Mouse (Mus musculus): ENCODE measurements around the gene H6pd. TPM values are rescaled to one million over a fixed set of nuclear protein-coding genes. Genes with fewer than 3 reads are reported as not detected.

H6pd gene
- 17.7 and 22.0 TPM in 2 replicates for polyA plus RNA-seq (2012; rRNA removed)

- Histone ChIP-seq H3K4me3 (ENCODE audit: low read depth, low read length) (peak within 1 kb of the TSS; percentile 77), H3K27ac (ENCODE audit: insufficient read depth, low read depth, low read length) (peak within 1 kb of the TSS; percentile 91), H3K36me3 (ENCODE audit: control insufficient read depth, insufficient read depth, low read length) (no peaks in the 10 kb centered on the region), H3K4me1 (ENCODE audit: control insufficient read depth, insufficient read depth, insufficient read length, low read length) (peaks cover 22% of the 10 kb centered on the region; the same call in 1 of the 2 replicates), H3K27me3 (ENCODE audit: control insufficient read depth, insufficient read depth, low read length) (no peaks in the 10 kb centered on the region)
- TF ChIP-seq CTCF (IDR thresholded peaks at IDR 0.05; ENCODE audit: extremely low read depth, insufficient read length, insufficient replicate concordance, low read depth, low read length) (no peak), POLR2A (IDR thresholded peaks at IDR 0.05; ENCODE audit: low read depth, low read length) (peak; percentile 77; the same call in 1 of the 2 replicates)
- WGBS: 3% methylated on average over 52 of the region's 52 CpGs
These were observed at the start of gene H6pd for GRCm38 (mm10) chr4:150008853-150009586. TSS of gene H6pd (minus strand) at chr4:150009023.

GRCm38 (mm10) chr4:150057722-150058121, 48.9 kb upstream of the H6pd start:
- no peak overlapping the region for H3K4me3 ChIP-seq (ENCODE audit: low read depth, low read length)
- H3K27me3 ChIP-seq (ENCODE audit: control insufficient read depth, insufficient read depth, low read length): no peaks in the 10 kb centered on the region
- TF ChIP-seq CTCF (IDR thresholded peaks at IDR 0.05; ENCODE audit: extremely low read depth, insufficient read length, insufficient replicate concordance, low read depth, low read length) (no peak), POLR2A (IDR thresholded peaks at IDR 0.05; ENCODE audit: low read depth, low read length) (no peak)
- no peaks in the 10 kb centered on the region for H3K36me3 ChIP-seq (ENCODE audit: control insufficient read depth, insufficient read depth, low read length)
- H3K27ac ChIP-seq (ENCODE audit: insufficient read depth, low read depth, low read length): no peak overlapping the region
- 97% methylated on average over 12 of the region's 12 CpGs for WGBS
- H3K4me1 ChIP-seq (ENCODE audit: control insufficient read depth, insufficient read depth, insufficient read length, low read length): peaks cover 14% of the 10 kb centered on the region

GRCm38 (mm10) chr4:150056171-150056570, 47.3 kb upstream of the H6pd start:
- WGBS: 86% methylated on average over 7 of the region's 7 CpGs
- no peaks in the 10 kb centered on the region for H3K27me3 ChIP-seq (ENCODE audit: control insufficient read depth, insufficient read depth, low read length)
- no peak for TF ChIP-seq CTCF (IDR thresholded peaks at IDR 0.05; ENCODE audit: extremely low read depth, insufficient read length, insufficient replicate concordance, low read depth, low read length)
- no peak for TF ChIP-seq POLR2A (IDR thresholded peaks at IDR 0.05; ENCODE audit: low read depth, low read length)
- H3K36me3 ChIP-seq (ENCODE audit: control insufficient read depth, insufficient read depth, low read length): no peaks in the 10 kb centered on the region
- H3K27ac ChIP-seq (ENCODE audit: insufficient read depth, low read depth, low read length): no peak overlapping the region
- peaks cover 13% of the 10 kb centered on the region for H3K4me1 ChIP-seq (ENCODE audit: control insufficient read depth, insufficient read depth, insufficient read length, low read length)
- no peak overlapping the region for H3K4me3 ChIP-seq (ENCODE audit: low read depth, low read length)

GRCm38 (mm10) chr4:150052380-150052779, 43.6 kb upstream of the H6pd start:
- Histone ChIP-seq H3K4me3 (ENCODE audit: low read depth, low read length) (no peak overlapping the region), H3K27me3 (ENCODE audit: control insufficient read depth, insufficient read depth, low read length) (peaks cover 13% of the 10 kb centered on the region), H3K4me1 (ENCODE audit: control insufficient read depth, insufficient read depth, insufficient read length, low read length) (0 out of 2 replicates have a peak, but pooled peaks cover 4% of the 10 kb centered on the region), H3K27ac (ENCODE audit: insufficient read depth, low read depth, low read length) (no peak overlapping the region), H3K36me3 (ENCODE audit: control insufficient read depth, insufficient read depth, low read length) (no peaks in the 10 kb centered on the region)
- TF ChIP-seq POLR2A (IDR thresholded peaks at IDR 0.05; ENCODE audit: low read depth, low read length) (no peak), CTCF (IDR thresholded peaks at IDR 0.05; ENCODE audit: extremely low read depth, insufficient read length, insufficient replicate concordance, low read depth, low read length) (no peak)
- WGBS: 98% methylated on average over 3 of the region's 3 CpGs

GRCm38 (mm10) chr4:150051514-150051913, 42.7 kb upstream of the H6pd start:
- no peak for TF ChIP-seq POLR2A (IDR thresholded peaks at IDR 0.05; ENCODE audit: low read depth, low read length)
- TF ChIP-seq CTCF (IDR thresholded peaks at IDR 0.05; ENCODE audit: extremely low read depth, insufficient read length, insufficient replicate concordance, low read depth, low read length): no peak
- 89% methylated on average over 8 of the region's 8 CpGs for WGBS
- Histone ChIP-seq H3K4me3 (ENCODE audit: low read depth, low read length) (no peak overlapping the region), H3K36me3 (ENCODE audit: control insufficient read depth, insufficient read depth, low read length) (no peaks in the 10 kb centered on the region), H3K4me1 (ENCODE audit: control insufficient read depth, insufficient read depth, insufficient read length, low read length) (0 out of 2 replicates have a peak, but pooled peaks cover 4% of the 10 kb centered on the region), H3K27me3 (ENCODE audit: control insufficient read depth, insufficient read depth, low read length) (peaks cover 15% of the 10 kb centered on the region), H3K27ac (ENCODE audit: insufficient read depth, low read depth, low read length) (no peak overlapping the region)

- TF ChIP-seq CTCF (IDR thresholded peaks at IDR 0.05; ENCODE audit: extremely low read depth, insufficient read length, insufficient replicate concordance, low read depth, low read length) (no peak), POLR2A (IDR thresholded peaks at IDR 0.05; ENCODE audit: low read depth, low read length) (no peak)
- H3K36me3 ChIP-seq (ENCODE audit: control insufficient read depth, insufficient read depth, low read length): no peaks in the 10 kb centered on the region
- no peak overlapping the region for H3K27ac ChIP-seq (ENCODE audit: insufficient read depth, low read depth, low read length)
- H3K4me3 ChIP-seq (ENCODE audit: low read depth, low read length): peak overlapping the region; percentile 62; the same call in 1 of the 2 replicates
- 0 out of 2 replicates have a peak, but pooled peaks cover 4% of the 10 kb centered on the region for H3K4me1 ChIP-seq (ENCODE audit: control insufficient read depth, insufficient read depth, insufficient read length, low read length)
- H3K27me3 ChIP-seq (ENCODE audit: control insufficient read depth, insufficient read depth, low read length): peaks cover 15% of the 10 kb centered on the region
- WGBS: 48% methylated on average over 13 of the region's 13 CpGs
These were observed 40.9 kb upstream of the H6pd start for GRCm38 (mm10) chr4:150049564-150050226.

- Histone ChIP-seq H3K4me3 (ENCODE audit: low read depth, low read length) (peak overlapping the region; percentile 62), H3K27ac (ENCODE audit: insufficient read depth, low read depth, low read length) (no peak overlapping the region), H3K4me1 (ENCODE audit: control insufficient read depth, insufficient read depth, insufficient read length, low read length) (0 out of 2 replicates have a peak, but pooled peaks cover 4% of the 10 kb centered on the region), H3K27me3 (ENCODE audit: control insufficient read depth, insufficient read depth, low read length) (peaks cover 15% of the 10 kb centered on the region), H3K36me3 (ENCODE audit: control insufficient read depth, insufficient read depth, low read length) (no peaks in the 10 kb centered on the region)
- 21% methylated on average over 15 of the region's 15 CpGs for WGBS
- TF ChIP-seq CTCF (IDR thresholded peaks at IDR 0.05; ENCODE audit: extremely low read depth, insufficient read length, insufficient replicate concordance, low read depth, low read length) (no peak), POLR2A (IDR thresholded peaks at IDR 0.05; ENCODE audit: low read depth, low read length) (no peak)
These were observed 40.3 kb upstream of the H6pd start for GRCm38 (mm10) chr4:150049157-150049513.
